8 mouse cellular contexts compared by ENCODE assay signal in genomic region chr11:8569232-8570028, GRCm38 (mm10).
A peak's percentile ranks its signal among the peaks of the same experiment; 100 is the strongest.
DNase-seq lines count a peak whose midpoint lies in the region; ATAC-seq and TF ChIP-seq lines count a peak whose summit lies in the region.

No protein-coding gene starts in this region.

- H3K4me1 ChIP-seq in forebrain, embryonic 10.5 days: peaks cover 26% of the 10 kb centered on the region
- no peaks in the 10 kb centered on the region for H3K4me1 ChIP-seq in forebrain, postnatal 0 days (ENCODE audit: insufficient read depth)
- H3K4me1 ChIP-seq in cerebellum, adult 2 months (ENCODE audit: control insufficient read depth, insufficient read depth, low read length): no peaks in the 10 kb centered on the region

- no peak for TF ChIP-seq CTCF in forebrain, postnatal 0 days (IDR thresholded peaks at IDR 0.05; ENCODE audit: low read depth)
- TF ChIP-seq CTCF in cerebellum, adult 2 months (IDR thresholded peaks at IDR 0.05; ENCODE audit: borderline replicate concordance, insufficient read depth, low read depth, low read length): no peak

- peaks cover 18% of the 10 kb centered on the region for H3K36me3 ChIP-seq in forebrain, embryonic 10.5 days (replicated peaks)
- H3K36me3 ChIP-seq in forebrain, postnatal 0 days (ENCODE audit: insufficient read depth): no peaks in the 10 kb centered on the region

- 10% methylated on average over 7 of the region's 7 CpGs for WGBS in forebrain, embryonic 10.5 days
- 16% methylated on average over 7 of the region's 7 CpGs for WGBS in forebrain, postnatal 0 days
- WGBS in cerebellum, adult 2 months: 56% methylated on average over 7 of the region's 7 CpGs

- peak overlapping the region; percentile 69 for H3K27ac ChIP-seq in forebrain, embryonic 10.5 days
- no peak overlapping the region for H3K27ac ChIP-seq in forebrain, postnatal 0 days (ENCODE audit: low read depth, low read length)
- H3K27ac ChIP-seq in cerebellum, adult 2 months (ENCODE audit: insufficient read depth, low read length): no peak overlapping the region

- H3K4me3 ChIP-seq in forebrain, embryonic 10.5 days: no peak overlapping the region
- H3K4me3 ChIP-seq in forebrain, postnatal 0 days (ENCODE audit: low read depth, low read length): no peak overlapping the region
- no peak overlapping the region for H3K4me3 ChIP-seq in cerebellum, adult 2 months (replicated peaks; ENCODE audit: insufficient read depth, low read depth, low read length)

- no peak for ATAC-seq in forebrain, postnatal 0 days
- peak; percentile 20; the same call in 1 of the 2 replicates for ATAC-seq in megakaryocyte progenitor cell, adult 5-6 weeks (replicated peaks; ENCODE audit: poor library complexity)
- no peak for ATAC-seq in erythroblast, adult 5-6 weeks (replicated peaks; ENCODE audit: low FRiP score, poor library complexity, severe bottlenecking)

- peak; percentile 22 for DNase-seq in forebrain, embryonic 10.5 days (ENCODE audit: extremely low spot score, low spot score)
- no peak for DNase-seq in forebrain, postnatal 0 days
- peak; percentile 46 for DNase-seq in embryo, embryonic 10 days (ENCODE audit: low spot score)
- DNase-seq in kidney, adult 11 months: peak; percentile 83
- DNase-seq in testis, postnatal 10 days (ENCODE audit: low spot score): no peak
- no peak for DNase-seq in cerebellum, adult 2 months

- no peak for TF ChIP-seq POLR2A in cerebellum, adult 2 months (IDR thresholded peaks at IDR 0.05; ENCODE audit: borderline replicate concordance, insufficient read depth, low read length)

- no peaks in the 10 kb centered on the region for H3K27me3 ChIP-seq in forebrain, embryonic 10.5 days (ENCODE audit: poor library complexity, severe bottlenecking)
- H3K27me3 ChIP-seq in forebrain, postnatal 0 days (ENCODE audit: insufficient read depth, low read length): no peaks in the 10 kb centered on the region
- no peaks in the 10 kb centered on the region for H3K27me3 ChIP-seq in cerebellum, adult 2 months (ENCODE audit: control insufficient read depth, insufficient read depth, low read length)

- no peak overlapping the region for H3K4me2 ChIP-seq in forebrain, postnatal 0 days (ENCODE audit: low read depth)

- H3K9ac ChIP-seq in forebrain, postnatal 0 days: no peak overlapping the region

- peaks cover 5% of the 10 kb centered on the region; the same call in 1 of the 2 replicates for H3K9me3 ChIP-seq in forebrain, embryonic 10.5 days
- H3K9me3 ChIP-seq in forebrain, postnatal 0 days (ENCODE audit: low read length): no peaks in the 10 kb centered on the region

Comparison
In these comparisons a context has a peak if more than half of its experiments do, and no peak if none do; other contexts are left out.
1. DNase-seq: peak in forebrain, embryonic 10.5 days (single experiment), embryo, embryonic 10 days (single experiment) and kidney, adult 11 months (single experiment); none in forebrain, postnatal 0 days (single experiment), testis, postnatal 10 days (single experiment) and cerebellum, adult 2 months (0 of 2).